Mouse (Mus musculus) spleen, adult 2 months (tissue): ENCODE results near the gene Tnfrsf13b.

ENCODE experiments used
- CTCF ChIP-seq: fragments of 200-500 bp; IDR thresholded peaks from 2 replicates; pipeline ENCODE4 v1.5.1; 2011; ENCODE audit warnings: mild to moderate bottlenecking, inconsistent platforms; ENCODE audit not compliant: insufficient read depth, insufficient read length, insufficient replicate concordance; ENCODE audit errors: extremely low read depth
- POLR2A ChIP-seq: fragments of 200-500 bp; IDR thresholded peaks from 2 replicates; pipeline ENCODE4 v1.6.1; 2011; ENCODE audit warnings: low read depth, low read length, inconsistent platforms

- no peak for TF ChIP-seq CTCF
- TF ChIP-seq POLR2A, result no peak
Measured at GRCm38 (mm10) chr11:61146645-61147299, 20.2 kb downstream of the Tnfrsf13b start.
